22 mouse cellular contexts compared by ENCODE assay signal in the genomic region with DNA sequence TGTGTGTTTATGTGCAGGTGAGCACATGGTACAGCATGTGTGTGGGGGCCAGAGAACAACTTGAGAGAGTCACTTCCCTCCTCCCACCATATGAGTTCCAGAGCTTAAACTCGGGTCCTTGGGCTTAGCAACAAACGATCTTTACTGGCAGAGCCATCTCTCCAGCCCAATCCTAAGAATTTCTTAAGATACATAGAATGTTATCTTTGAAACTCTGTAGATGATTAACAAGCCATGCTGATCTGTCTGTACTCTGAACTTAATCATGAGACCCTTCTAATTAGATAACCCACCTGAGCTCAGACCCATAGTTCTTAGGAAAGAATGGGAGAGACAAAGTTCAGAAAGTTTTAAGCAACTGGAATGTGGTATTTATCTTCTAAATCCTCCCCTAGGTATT. TPM values are rescaled to one million over a fixed set of nuclear protein-coding genes. Genes with fewer than 3 reads are reported as not detected.
DNase-seq lines count a peak whose midpoint lies in the region; ATAC-seq and TF ChIP-seq lines count a peak whose summit lies in the region.
"Had no signal": no experiment of that assay in that cellular context is flagged by ENCODE, and none has a peak within 500 bp of the region (broad histone marks: within the 10 kb centered on the region; RNA-seq: fewer than 3 reads in every experiment).

No protein-coding gene starts in this region.

- no peaks in the 10 kb centered on the region for H3K9me3 ChIP-seq in intestine, embryonic 15.5 days
- H3K9me3 ChIP-seq in intestine, embryonic 16.5 days (ENCODE audit: control insufficient read depth, low read length): no peaks in the 10 kb centered on the region
- no peaks in the 10 kb centered on the region for H3K9me3 ChIP-seq in intestine, postnatal 0 days (ENCODE audit: control insufficient read depth)
- H3K9me3 ChIP-seq: G1E had no signal

- TF ChIP-seq CTCF in intestine, postnatal 0 days (IDR thresholded peaks at IDR 0.05; ENCODE audit: low read depth): no peak

- 65% methylated on average over 2 of the region's 2 CpGs for WGBS in intestine, embryonic 15.5 days
- WGBS in intestine, embryonic 16.5 days: 64% methylated on average over 2 of the region's 2 CpGs
- WGBS in intestine, postnatal 0 days: 31% methylated on average over 2 of the region's 2 CpGs

- no peaks in the 10 kb centered on the region for H3K27me3 ChIP-seq in intestine, embryonic 15.5 days (replicated peaks)
- no peaks in the 10 kb centered on the region for H3K27me3 ChIP-seq in intestine, embryonic 16.5 days (replicated peaks; ENCODE audit: control insufficient read depth, insufficient read depth, low read length)
- no peaks in the 10 kb centered on the region for H3K27me3 ChIP-seq in intestine, postnatal 0 days (replicated peaks; ENCODE audit: control insufficient read depth, insufficient read depth, low read length)
- H3K27me3 ChIP-seq: CH12.LX had no signal

- no peak overlapping the region for H3K4me3 ChIP-seq in intestine, embryonic 15.5 days (replicated peaks)
- H3K4me3 ChIP-seq in intestine, embryonic 16.5 days (ENCODE audit: low read length): no peak overlapping the region
- no peak overlapping the region for H3K4me3 ChIP-seq in intestine, postnatal 0 days (ENCODE audit: low read depth, low read length)

- peak; percentile 5 for DNase-seq in yolk sac, embryonic 10.5 days (ENCODE audit: low spot score)
- no peak for DNase-seq in frontal cortex, postnatal 25 days (ENCODE audit: low spot score in 2 of 2)
- no peak for DNase-seq in thymus, postnatal 25 days
- no peak for DNase-seq in thymus, adult 18-20 months
- no peak for DNase-seq in kidney, postnatal 36 days
- DNase-seq: adrenal gland, adult 2 months; adrenal gland, adult 8-10 months; adrenal gland, postnatal 10 days; adrenal gland, postnatal 14 days; adrenal gland, postnatal 25 days; adrenal gland, postnatal 36 days; B cell, adult 2 months; cerebellum, adult 11 months; cerebellum, adult 11-12 months had no signal

- ATAC-seq in intestine, embryonic 15.5 days: peak; percentile 70
- ATAC-seq in intestine, embryonic 16.5 days: peak; percentile 64
- ATAC-seq in intestine, postnatal 0 days: peak; percentile 28; the same call in 1 of the 2 replicates
- ATAC-seq: activated CD4-positive, CD25-positive, alpha-beta regulatory T cell, adult 4 months; CD4-positive, CD25-positive, alpha-beta regulatory T cell, adult 4 months; Patski had no signal

- H3K9ac ChIP-seq in intestine, embryonic 15.5 days: no peak overlapping the region
- H3K9ac ChIP-seq in intestine, embryonic 16.5 days (ENCODE audit: low read depth, low read length): no peak overlapping the region
- no peak overlapping the region for H3K9ac ChIP-seq in intestine, postnatal 0 days (ENCODE audit: low read depth, low read length)

- no peaks in the 10 kb centered on the region for H3K36me3 ChIP-seq in intestine, embryonic 15.5 days
- no peaks in the 10 kb centered on the region for H3K36me3 ChIP-seq in intestine, embryonic 16.5 days (ENCODE audit: control insufficient read depth, insufficient read depth, low read length)
- no peaks in the 10 kb centered on the region for H3K36me3 ChIP-seq in intestine, postnatal 0 days (ENCODE audit: control insufficient read depth, insufficient read depth)
- H3K36me3 ChIP-seq: G1E had no signal

- no peak overlapping the region for H3K4me2 ChIP-seq in intestine, embryonic 15.5 days (replicated peaks)
- no peak overlapping the region for H3K4me2 ChIP-seq in intestine, embryonic 16.5 days (ENCODE audit: low read depth, low read length)
- no peak overlapping the region for H3K4me2 ChIP-seq in intestine, postnatal 0 days (replicated peaks; ENCODE audit: low read depth)

- H3K4me1 ChIP-seq in intestine, embryonic 15.5 days (replicated peaks): no peaks in the 10 kb centered on the region
- H3K4me1 ChIP-seq in intestine, embryonic 16.5 days (ENCODE audit: control insufficient read depth, insufficient read depth, low read length): no peaks in the 10 kb centered on the region
- no peaks in the 10 kb centered on the region for H3K4me1 ChIP-seq in intestine, postnatal 0 days (replicated peaks; ENCODE audit: control insufficient read depth, insufficient read depth, low read length)

- no peak overlapping the region for H3K27ac ChIP-seq in intestine, embryonic 15.5 days
- H3K27ac ChIP-seq in intestine, embryonic 16.5 days (ENCODE audit: low read length): no peak overlapping the region
- no peak overlapping the region for H3K27ac ChIP-seq in intestine, postnatal 0 days (ENCODE audit: low read depth, low read length)

RNA-seq across cellular contexts. Expression of gene Smarca1, which starts 59.3 kb away (rescaled TPM):
- polyA plus RNA-seq in intestine, embryonic 15.5 days (2015; fragmentation: Nextera tagmentation; extraction: Ambion mirVana): 26.1 and 32.5 TPM in 2 replicates
- polyA plus RNA-seq in intestine, embryonic 16.5 days (2015; fragmentation: Nextera tagmentation; extraction: Ambion mirVana): 22.2 and 23.2 TPM in 2 replicates
- polyA plus RNA-seq in intestine, postnatal 0 days (2015; fragmentation: Nextera tagmentation; extraction: Ambion mirVana): 7.5 and 8.9 TPM in 2 replicates
- polyA plus RNA-seq: activated CD4-positive, CD25-positive, alpha-beta regulatory T cell, adult 4 months; CD4-positive, CD25-positive, alpha-beta regulatory T cell, adult 4 months; G1E had no signal
